Mouse (Mus musculus): ENCODE results near the gene Olfr702.

The Olfr702 gene

GRCm38 (mm10) chr7:106833793-106834192, at the start of gene Olfr702:
Gene Olfr702 (minus strand): TSS chr7:106833893.
- no peak for DNase-seq

GRCm38 (mm10) chr7:106876791-106877190, 43.1 kb upstream of the Olfr702 start, which contains the start of gene Olfr705:
Gene Olfr705 (minus strand): TSS chr7:106876891.
- no peak for DNase-seq

- DNase-seq, result no peak
Observed at GRCm38 (mm10) chr7:106862885-106863284, 29.2 kb upstream of the Olfr702 start, which contains the start of gene Olfr704. Gene Olfr704 (plus strand): TSS chr7:106863185.

- DNase-seq, result no peak
Observed at GRCm38 (mm10) chr7:106843060-106843459, 9.4 kb upstream of the Olfr702 start, which contains the start of gene Olfr703. Gene Olfr703 (plus strand): TSS chr7:106843360.

- DNase-seq, result no peak
Observed at GRCm38 (mm10) chr7:106818414-106818813, 15.3 kb downstream of the Olfr702 start.

GRCm38 (mm10) chr7:106815775-106816174, 17.9 kb downstream of the Olfr702 start:
- DNase-seq, result peak in 1 of 2 experiments; percentile 0

GRCm38 (mm10) chr7:106813829-106814228, 19.9 kb downstream of the Olfr702 start, which contains the start of gene Olfr701:
Gene Olfr701 (plus strand): TSS chr7:106814129.
- DNase-seq, result no peak

- no peak for DNase-seq
Observed at GRCm38 (mm10) chr7:106808734-106809133, 25.0 kb downstream of the Olfr702 start, which contains the start of gene Olfr700. Gene Olfr700 (minus strand): TSS chr7:106808834.

GRCm38 (mm10) chr7:106793098-106793497, 40.6 kb downstream of the Olfr702 start, which contains the start of gene Olfr699:
Gene Olfr699 (minus strand): TSS chr7:106793198.
- DNase-seq, result no peak

GRCm38 (mm10) chr7:106788330-106788729, 45.4 kb downstream of the Olfr702 start:
- DNase-seq, result no peak

Data from cerebellum, postnatal 10 days (tissue).